Mouse (Mus musculus): ENCODE results near the gene Ctbp1.

The Ctbp1 gene

DNA sequence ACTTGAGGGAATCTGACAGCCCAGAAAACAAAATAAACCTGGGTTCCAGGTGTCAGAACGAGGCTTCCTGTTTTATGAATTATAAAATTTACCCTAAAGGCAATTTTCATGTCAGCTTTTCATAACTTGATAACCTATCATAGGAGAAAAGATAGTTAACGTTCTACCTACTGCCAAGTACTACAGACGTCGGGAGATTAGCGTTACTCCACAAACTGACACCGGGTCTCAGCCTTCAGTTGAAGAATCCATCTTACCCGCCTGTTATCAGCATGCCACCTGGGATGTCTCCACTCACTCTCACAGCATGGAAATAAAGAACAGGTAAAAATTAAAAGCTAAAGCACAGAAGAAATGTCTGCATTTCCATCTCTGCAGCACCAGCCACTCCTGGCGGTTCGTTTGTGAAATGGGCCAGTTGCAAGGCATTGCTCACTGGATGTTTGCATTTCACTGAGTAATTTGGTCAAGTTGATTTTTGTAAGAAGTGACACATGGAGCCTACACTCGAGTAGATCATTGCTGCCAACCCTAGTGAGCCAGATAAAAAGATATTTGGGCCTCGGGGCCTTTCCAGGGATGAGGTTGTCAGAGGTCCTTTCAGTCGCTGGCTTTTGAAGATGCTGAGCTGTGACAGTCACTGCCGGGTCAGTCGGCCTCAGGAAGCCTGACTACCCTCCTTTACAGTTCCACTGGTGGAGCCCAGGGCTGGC lies 66.1 kb downstream of the Ctbp1 start:
- peak in 1 of 2 experiments; percentile 41 for DNase-seq (ENCODE audit: low spot score in 2 of 2)

- DNase-seq (ENCODE audit: low spot score in 2 of 2), result peak in 1 of 2 experiments; percentile 50
Observed at GRCm38 (mm10) chr5:33207136-33207535, 67.7 kb downstream of the Ctbp1 start.

DNA sequence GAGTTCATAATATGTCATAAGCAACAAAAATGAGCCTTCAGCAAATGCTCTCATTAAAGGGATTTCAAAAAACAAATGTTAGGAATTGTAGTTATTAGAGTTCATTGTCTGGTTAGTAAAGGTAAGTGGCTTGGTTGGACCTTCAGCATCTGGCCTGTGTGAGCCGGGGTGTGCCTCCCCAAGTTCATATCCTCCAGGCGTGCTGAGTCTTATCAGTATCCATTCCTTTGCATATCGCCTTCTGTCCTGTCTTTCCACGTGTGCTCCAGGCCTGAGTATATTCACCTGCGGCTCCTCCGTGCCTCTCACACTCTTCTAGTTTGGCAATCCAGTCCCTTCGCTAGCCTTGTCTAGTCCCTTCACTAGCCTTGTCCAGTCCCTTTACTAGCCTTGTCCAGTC lies 68.5 kb downstream of the Ctbp1 start:
- no peak for DNase-seq (ENCODE audit: low spot score in 2 of 2)

GRCm38 (mm10) chr5:33204284-33204683 lies 70.5 kb downstream of the Ctbp1 start:
- DNase-seq (ENCODE audit: low spot score in 2 of 2), result no peak

- DNase-seq (ENCODE audit: low spot score in 2 of 2), result peak; percentile 75 to 89
Observed at GRCm38 (mm10) chr5:33203691-33204242, 71.0 kb downstream of the Ctbp1 start.

DNA sequence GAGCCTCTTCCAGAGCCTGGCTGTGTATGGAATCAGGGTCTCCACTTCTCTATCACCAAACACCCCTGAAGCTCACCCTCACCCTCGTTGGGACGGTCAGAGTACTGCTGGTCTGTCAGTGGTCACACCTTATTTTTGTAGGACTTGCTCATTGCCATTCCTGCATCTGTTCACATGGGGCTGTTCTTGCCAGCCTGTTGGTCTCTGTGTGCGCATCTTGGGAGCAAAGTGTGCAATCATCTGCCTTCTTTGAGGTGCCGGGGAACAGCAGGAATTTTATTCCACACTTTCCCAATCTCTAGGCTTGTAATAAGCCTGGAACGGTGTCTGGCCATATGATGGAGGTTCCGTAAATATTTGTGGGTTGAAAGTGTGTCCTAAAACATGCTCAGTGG lies 71.6 kb downstream of the Ctbp1 start:
- DNase-seq (ENCODE audit: low spot score in 2 of 2), result no peak

GRCm38 (mm10) chr5:33202516-33203170 lies 72.2 kb downstream of the Ctbp1 start:
- peak in 1 of 2 experiments; percentile 52 for DNase-seq (ENCODE audit: low spot score in 2 of 2)

DNA sequence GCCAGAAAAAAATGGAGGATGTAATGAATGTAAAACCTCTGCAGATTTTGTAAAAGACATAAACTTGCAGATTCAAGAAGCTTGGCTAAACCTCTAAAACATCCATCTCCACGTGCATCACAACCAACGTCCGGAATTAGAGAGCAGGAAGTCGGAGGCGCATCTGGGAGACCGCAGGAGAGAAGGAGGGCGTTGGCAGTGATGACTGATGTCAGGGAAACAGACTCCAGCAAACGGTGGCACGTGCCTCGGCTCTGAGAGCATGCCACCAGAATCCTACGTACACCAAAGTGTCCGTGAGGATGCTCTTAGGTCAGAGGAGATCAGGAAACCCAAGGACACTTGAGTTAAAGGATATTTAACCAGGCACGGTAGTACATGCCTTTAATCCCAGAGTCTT lies 73.1 kb downstream of the Ctbp1 start:
- peak in 1 of 2 experiments; percentile 53 for DNase-seq (ENCODE audit: low spot score in 2 of 2)

DNA sequence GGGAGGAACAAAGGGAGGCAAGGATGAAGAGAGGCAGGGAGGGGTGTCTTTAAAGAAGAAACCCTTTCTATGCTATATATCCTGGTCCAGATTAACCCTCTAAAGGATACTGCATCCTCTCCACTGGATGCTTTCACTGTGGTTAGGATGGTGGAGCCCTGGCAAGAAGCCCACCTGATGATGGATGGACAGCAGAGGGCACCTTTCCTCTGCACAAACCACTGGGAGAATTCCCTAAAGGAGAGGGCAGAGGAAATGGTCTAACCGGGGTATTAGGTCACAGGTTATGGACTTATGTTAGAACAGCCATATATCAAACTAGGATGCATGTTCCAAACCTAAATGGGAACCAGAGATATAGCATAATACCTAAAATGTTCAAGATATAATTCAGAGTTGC lies 74.7 kb downstream of the Ctbp1 start:
- no peak for DNase-seq (ENCODE audit: low spot score in 2 of 2)
